Mouse (Mus musculus) forebrain, embryonic 16.5 days (tissue): ENCODE results near the gene H2afx. TPM values are rescaled to one million over a fixed set of nuclear protein-coding genes. Genes with fewer than 3 reads are reported as not detected.
"Not testable (repeated sequence)": the region's sequence is repeated elsewhere in the genome, so short reads cannot be mapped to it uniquely, and the experiment has no call there.

Experiments
- ATAC-seq: fragments of 200-750 bp; cut with Nextera tagmentation; 2 replicates; pipeline ENCODE4 v1.8.0; 2017; ENCODE audit warnings: mild to moderate bottlenecking, moderate library complexity
- H3K27ac ChIP-seq: fragments of 300-500 bp; sonication (generic); 2 replicates; pipeline ENCODE4 v1.5.1; 2014; ENCODE audit warnings: low read length, control low read depth
- H3K27me3 ChIP-seq: fragments of 300-500 bp; sonication (generic); replicated peaks from 2 replicates; pipeline ENCODE4 v1.6.1; 2014; ENCODE audit warnings: low read length; ENCODE audit not compliant: control insufficient read depth, insufficient read depth
- H3K36me3 ChIP-seq: fragments of 300-500 bp; sonication (generic); 2 replicates; pipeline ENCODE4 v1.6.1; 2014; ENCODE audit not compliant: control insufficient read depth, insufficient read depth
- H3K4me1 ChIP-seq: fragments of 300-500 bp; sonication (generic); replicated peaks from 2 replicates; pipeline ENCODE4 v1.6.1; 2014; ENCODE audit warnings: low read length; ENCODE audit not compliant: control insufficient read depth, insufficient read depth
- H3K4me2 ChIP-seq: fragments of 300-500 bp; sonication (generic); 2 replicates; pipeline ENCODE4 v1.6.1; 2014; ENCODE audit warnings: mild to moderate bottlenecking, low read length, control low read depth
- H3K4me3 ChIP-seq: fragments of 300-500 bp; sonication (generic); replicated peaks from 2 replicates; pipeline ENCODE4 v1.5.1; 2014; ENCODE audit warnings: mild to moderate bottlenecking, low read length, control low read depth
- H3K9ac ChIP-seq: fragments of 300-500 bp; sonication (generic); replicated peaks from 2 replicates; pipeline ENCODE4 v1.6.1; 2014; ENCODE audit warnings: low read depth, low read length, control low read depth
- H3K9me3 ChIP-seq: fragments of 300-500 bp; sonication (generic); 2 replicates; pipeline ENCODE4 v1.6.1; 2016; ENCODE audit warnings: low read length; ENCODE audit not compliant: control insufficient read depth
- WGBS: fragments of 180-500 bp; shearing (Covaris S2); extraction: QIAGEN DNeasy Blood & Tissue Kit; methylation state at CpG from one replicate; pipeline ENCODE4 v1.1.7; 2014; 5-methylcytosine and 5-hydroxymethylcytosine counted together
- polyA plus RNA-seq: library from polyadenylated mRNA; unstranded; fragments of >200 nt; fragmentation: Nextera tagmentation; extraction: Ambion mirVana; gene quantifications from 2 replicates; pipeline ENCODE4 v1.2.1, GENCODE M21; 2015

The H2afx gene
- 182 and 199 TPM in 2 replicates for polyA plus RNA-seq

DNA sequence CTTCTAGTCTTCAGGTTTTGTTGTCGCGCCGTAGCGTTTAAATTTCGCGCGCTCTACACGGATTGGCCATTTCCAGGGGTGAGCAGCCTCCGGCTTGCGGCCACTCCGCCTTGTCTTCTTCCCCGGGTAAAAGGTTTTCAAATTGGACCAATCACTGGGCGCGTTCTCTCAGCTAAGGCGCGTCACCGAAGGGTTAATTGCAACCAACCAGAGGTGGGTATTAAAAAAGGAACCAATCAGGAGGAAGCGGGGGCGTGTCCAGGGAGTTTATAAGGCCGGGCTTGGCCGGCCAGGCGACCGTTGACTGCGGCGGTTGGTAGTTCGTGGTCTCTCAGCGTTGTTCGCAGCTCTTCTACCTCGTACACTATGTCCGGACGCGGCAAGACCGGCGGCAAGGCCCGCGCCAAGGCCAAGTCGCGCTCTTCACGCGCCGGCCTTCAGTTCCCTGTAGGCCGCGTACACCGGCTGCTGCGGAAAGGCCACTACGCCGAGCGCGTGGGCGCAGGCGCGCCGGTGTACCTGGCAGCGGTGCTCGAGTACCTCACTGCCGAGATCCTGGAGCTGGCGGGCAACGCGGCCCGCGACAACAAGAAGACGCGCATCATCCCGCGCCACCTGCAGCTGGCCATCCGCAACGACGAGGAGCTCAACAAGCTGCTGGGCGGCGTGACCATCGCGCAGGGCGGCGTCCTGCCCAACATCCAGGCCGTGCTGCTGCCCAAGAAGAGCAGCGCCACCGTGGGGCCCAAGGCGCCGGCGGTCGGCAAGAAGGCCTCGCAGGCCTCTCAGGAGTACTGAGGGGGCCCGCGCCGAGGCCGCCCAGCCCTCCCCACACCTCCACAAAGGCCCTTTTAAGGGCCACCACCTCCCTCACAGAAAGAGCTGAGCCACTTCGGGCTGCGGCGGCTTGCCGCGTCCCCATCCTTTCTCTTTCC lies at the start of gene H2afx:
TSS of gene H2afx (plus strand) at position 299 of the 935 bp plus-strand sequence.
- 0% methylated on average over 91 of the region's 91 CpGs for WGBS
- Histone ChIP-seq H3K4me2 (peak within 1 kb of the TSS; percentile 93), H3K4me3 (peak within 1 kb of the TSS; percentile 94), H3K9me3 (no peaks in the 10 kb centered on the region), H3K9ac (peak within 1 kb of the TSS; percentile 96), H3K36me3 (peaks cover 25% of the 10 kb centered on the region), H3K4me1 (peaks cover 22% of the 10 kb centered on the region), H3K27me3 (no peaks in the 10 kb centered on the region), H3K27ac (peak within 1 kb of the TSS; percentile 92)
- ATAC-seq, result peak; percentile 97

DNA sequence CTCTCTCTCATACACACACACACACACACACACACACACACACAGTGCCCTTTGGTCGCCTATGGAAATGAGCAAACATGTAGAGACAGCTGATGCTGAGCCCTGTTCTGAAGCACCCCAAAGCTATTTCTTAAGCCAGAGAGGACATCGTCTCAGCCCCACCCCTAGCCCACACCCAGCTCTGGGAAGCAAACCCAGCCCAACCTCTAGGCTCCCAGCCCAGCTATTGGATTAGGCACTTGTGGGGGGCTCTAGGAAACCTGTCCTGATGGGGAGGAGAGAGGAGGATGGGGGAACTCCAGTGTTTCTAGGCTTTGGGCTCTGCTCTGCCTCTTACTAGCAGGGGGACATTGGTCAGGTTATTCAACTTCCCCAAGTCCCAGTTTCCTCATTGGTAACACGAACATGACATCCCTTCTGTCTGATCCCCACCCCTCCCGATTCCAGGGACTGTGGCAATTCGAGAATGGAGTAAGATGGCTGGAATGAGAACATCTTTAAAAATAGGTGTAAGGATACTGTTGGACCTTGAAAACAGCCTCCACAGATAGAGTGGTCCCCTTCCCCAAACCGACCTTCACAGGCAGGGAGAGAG lies 48.1 kb upstream of the H2afx start:
- Histone ChIP-seq H3K27ac (no peak overlapping the region), H3K9me3 (no peaks in the 10 kb centered on the region), H3K4me1 (peaks cover 26% of the 10 kb centered on the region), H3K4me2 (peak overlapping the region; percentile 95), H3K4me3 (peak overlapping the region; percentile 4), H3K27me3 (no peaks in the 10 kb centered on the region), H3K9ac (peak overlapping the region; percentile 27; the same call in 1 of the 2 replicates), H3K36me3 (peaks cover 8% of the 10 kb centered on the region)
- no peak for ATAC-seq
- 12% methylated on average over 6 of the region's 6 CpGs for WGBS

DNA sequence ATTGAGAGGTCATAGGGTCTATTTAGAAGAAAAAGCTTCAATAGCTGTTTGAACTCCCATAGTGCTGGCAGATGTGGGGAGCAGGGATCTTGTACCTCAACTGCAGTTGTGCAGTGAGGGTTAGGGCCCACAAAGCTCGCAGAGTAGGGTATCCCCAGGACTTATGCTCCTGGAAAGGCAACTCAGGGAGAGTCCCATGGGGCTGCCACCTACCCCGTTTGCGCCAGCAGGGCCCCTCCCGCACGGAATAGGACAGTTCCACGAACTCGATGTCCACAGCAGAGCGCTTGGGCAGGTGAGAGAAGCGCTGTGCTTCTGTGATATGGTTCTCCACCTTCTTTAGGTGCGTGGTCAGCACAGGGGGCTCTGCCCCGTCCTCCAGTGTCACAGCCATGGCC lies 47.5 kb upstream of the H2afx start:
- Histone ChIP-seq H3K36me3 (peaks cover 10% of the 10 kb centered on the region), H3K4me2 (peak overlapping the region; percentile 95), H3K9ac (peak overlapping the region; percentile 90), H3K4me1 (peaks cover 26% of the 10 kb centered on the region), H3K27ac (no peak overlapping the region), H3K27me3 (no peaks in the 10 kb centered on the region), H3K4me3 (peak overlapping the region; percentile 70), H3K9me3 (no peaks in the 10 kb centered on the region)
- peak; percentile 13 for ATAC-seq
- WGBS, result 7% methylated on average over 11 of the region's 11 CpGs

DNA sequence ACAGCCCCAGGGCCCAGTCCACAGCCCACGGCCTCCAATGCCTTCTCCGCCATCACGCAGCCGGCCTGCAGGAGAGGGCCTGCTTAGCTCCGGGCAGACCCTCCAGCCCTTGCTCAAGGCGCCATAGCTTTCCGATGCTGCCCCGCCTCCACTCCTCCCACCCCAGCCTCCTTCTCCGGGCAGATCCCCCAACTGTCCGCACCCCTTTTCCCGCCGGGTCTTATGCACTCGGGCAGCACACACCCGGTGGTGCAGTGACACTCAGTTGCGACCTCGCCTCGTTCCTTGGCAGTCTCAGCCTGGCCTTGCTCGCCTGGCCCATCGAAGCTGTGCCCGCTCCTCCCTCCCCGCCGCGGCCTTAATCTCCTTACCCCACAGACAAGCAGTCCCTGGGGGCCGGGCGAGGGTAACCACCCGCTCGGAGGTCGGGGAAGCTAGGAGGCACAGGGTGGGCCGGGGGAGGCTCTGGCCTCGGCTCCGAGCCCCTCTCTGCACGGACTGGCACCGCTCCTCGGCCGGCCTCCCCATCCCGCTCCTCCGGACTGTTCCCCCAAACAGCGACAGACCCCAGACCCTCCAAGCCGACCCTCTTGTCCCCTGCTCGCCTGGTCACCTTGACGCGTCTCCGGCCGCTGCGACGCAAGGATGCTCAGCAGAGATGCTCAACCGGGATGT lies 47.0 kb upstream of the H2afx start:
- Histone ChIP-seq H3K9ac (peak overlapping the region; percentile 90), H3K36me3 (peaks cover 13% of the 10 kb centered on the region), H3K27ac (peak overlapping the region; percentile 51), H3K27me3 (no peaks in the 10 kb centered on the region), H3K4me2 (peak overlapping the region; percentile 95), H3K9me3 (no peaks in the 10 kb centered on the region), H3K4me3 (peak overlapping the region; percentile 70), H3K4me1 (peaks cover 26% of the 10 kb centered on the region)
- under 1% methylated on average over 47 of the region's 47 CpGs for WGBS
- ATAC-seq, result peak; percentile 61

DNA sequence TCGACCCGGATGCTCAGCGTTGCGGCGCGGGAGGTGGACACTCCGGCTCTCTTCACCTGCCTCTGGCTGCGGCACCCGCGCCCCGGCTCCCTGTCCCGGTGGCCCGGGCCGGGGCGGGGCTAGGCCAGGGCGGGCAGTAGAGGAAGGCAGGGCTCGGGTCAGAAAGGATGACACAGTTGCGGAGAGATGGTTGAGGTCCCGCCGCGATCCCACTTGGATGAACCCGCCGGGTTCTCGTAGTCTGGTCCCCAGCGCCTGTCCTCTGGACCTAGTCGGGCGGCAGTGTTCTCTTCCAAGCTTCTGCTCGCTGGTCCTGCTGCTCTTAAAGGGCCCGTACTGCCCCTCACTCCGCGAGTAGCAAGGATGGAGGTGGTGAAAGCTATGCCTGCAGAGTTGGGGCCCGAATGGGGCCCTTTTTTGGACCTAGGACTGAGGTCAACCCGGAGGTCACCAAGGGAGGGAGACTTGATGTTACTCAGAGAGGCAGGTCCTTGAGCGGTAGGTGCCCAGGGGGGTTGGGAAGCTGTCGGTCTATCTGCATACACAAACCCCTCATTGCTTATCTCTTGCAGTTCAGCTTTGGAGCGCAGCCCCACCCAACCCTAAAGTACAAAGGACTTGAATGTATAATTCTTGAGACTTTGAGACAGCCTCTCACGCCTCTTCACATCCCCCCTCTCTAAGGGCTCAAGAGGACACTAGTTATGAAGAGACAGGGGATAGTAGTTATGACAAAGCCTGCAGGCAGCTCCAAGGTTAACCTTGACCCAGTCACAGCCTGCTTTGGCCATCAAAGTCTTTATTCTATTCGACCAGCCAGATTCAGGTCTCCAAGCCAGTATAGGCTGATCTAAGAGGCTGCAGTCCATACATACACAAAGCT lies 46.2 kb upstream of the H2afx start, which contains the start of gene Abcg4:
TSS of gene Abcg4 (minus strand) at position 540 of the 883 bp plus-strand sequence.
- Histone ChIP-seq H3K27me3 (no peaks in the 10 kb centered on the region), H3K9me3 (no peaks in the 10 kb centered on the region), H3K9ac (peak within 1 kb of the TSS; percentile 90), H3K4me2 (peak within 1 kb of the TSS; percentile 95), H3K36me3 (peaks cover 20% of the 10 kb centered on the region), H3K27ac (peak within 1 kb of the TSS; percentile 51), H3K4me1 (peaks cover 26% of the 10 kb centered on the region), H3K4me3 (peak within 1 kb of the TSS; percentile 70)
- ATAC-seq, result peak; percentile 71
- 3% methylated on average over 38 of the region's 38 CpGs for WGBS

DNA sequence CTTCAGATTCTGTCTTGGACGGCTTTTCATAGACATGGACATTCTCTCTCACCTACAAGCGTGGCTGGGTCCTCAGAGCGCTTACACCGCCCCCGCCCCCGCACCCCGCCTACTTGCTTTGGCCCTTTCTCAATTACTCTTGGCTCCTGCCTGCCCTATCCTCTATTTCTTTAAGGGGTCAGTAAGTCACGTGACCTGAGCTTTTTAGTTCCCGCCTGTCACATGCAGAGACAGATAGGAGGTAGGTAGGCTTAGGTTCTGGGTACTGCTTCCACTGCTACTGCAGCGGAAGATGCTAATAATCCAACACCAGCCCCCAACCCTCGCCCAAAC lies 45.6 kb upstream of the H2afx start:
- no peak for ATAC-seq
- peak overlapping the region; percentile 41; the same call in 1 of the 2 replicates for H3K27ac ChIP-seq
- 9% methylated on average over 11 of the region's 11 CpGs for WGBS
- peak overlapping the region; percentile 95 for H3K4me2 ChIP-seq
- H3K9me3 ChIP-seq, result no peaks in the 10 kb centered on the region
- H3K4me3 ChIP-seq, result peak overlapping the region; percentile 70
- no peaks in the 10 kb centered on the region for H3K27me3 ChIP-seq
- peaks cover 21% of the 10 kb centered on the region for H3K36me3 ChIP-seq
- H3K9ac ChIP-seq, result peak overlapping the region; percentile 90; the same call in 1 of the 2 replicates
- H3K4me1 ChIP-seq, result peaks cover 26% of the 10 kb centered on the region

DNA sequence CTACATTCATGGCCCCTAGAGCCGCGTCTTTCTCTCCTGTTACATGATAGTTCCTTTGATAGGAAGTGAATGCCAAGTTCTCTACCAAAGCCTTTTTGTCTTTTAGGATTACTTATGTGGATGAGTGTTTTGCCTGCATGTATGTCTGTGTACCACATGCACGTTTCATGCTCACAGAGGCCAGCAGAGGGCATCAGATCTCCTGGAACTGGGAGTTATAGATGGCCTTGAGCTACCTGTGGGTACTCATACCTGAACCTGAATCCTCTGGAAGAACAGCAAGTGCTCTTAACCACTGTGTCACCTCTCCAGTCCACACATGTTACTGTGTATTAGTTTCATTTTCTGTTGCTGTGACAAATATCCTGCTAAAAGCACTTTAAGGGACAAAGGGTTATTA lies 42.0 kb upstream of the H2afx start:
- H3K27me3 ChIP-seq, result no peaks in the 10 kb centered on the region
- WGBS, result 68% methylated on average over 3 of the region's 3 CpGs
- H3K9ac ChIP-seq, result no peak overlapping the region
- peaks cover 12% of the 10 kb centered on the region for H3K4me1 ChIP-seq
- ATAC-seq, result no peak
- H3K36me3 ChIP-seq, result peaks cover 40% of the 10 kb centered on the region
- no peak overlapping the region for H3K27ac ChIP-seq
- no peak overlapping the region for H3K4me2 ChIP-seq
- no peak overlapping the region for H3K4me3 ChIP-seq
- no peaks in the 10 kb centered on the region for H3K9me3 ChIP-seq

DNA sequence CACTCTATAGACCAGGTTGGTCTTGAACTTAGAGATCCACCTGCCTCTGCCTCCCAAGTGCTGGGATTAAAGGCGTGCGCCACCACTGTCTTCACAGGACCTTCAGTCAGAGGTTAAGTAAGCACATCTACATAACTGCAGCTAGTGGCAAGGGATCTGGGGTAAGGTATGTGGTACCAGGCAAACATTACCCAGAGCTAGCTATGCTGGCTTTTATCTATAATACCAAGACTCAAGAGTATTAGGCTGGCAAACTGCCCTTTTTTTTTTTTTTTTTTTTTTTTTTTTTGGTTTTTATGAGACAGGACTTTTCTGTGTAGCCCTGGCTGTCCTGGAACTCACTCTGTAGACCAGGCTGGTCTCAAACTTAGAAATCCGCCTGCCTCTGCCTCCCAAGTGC lies 34.5 kb upstream of the H2afx start:
- H3K4me2 ChIP-seq, H3K4me3 ChIP-seq, H3K9ac ChIP-seq, H3K27me3 ChIP-seq, ATAC-seq, H3K9me3 ChIP-seq, H3K27ac ChIP-seq: not testable (repeated sequence)
- WGBS, result 96% methylated on average over 3 of the region's 3 CpGs
- Histone ChIP-seq H3K36me3 (peaks cover 43% of the 10 kb centered on the region), H3K4me1 (peaks cover 13% of the 10 kb centered on the region)
